Mouse (Mus musculus): ENCODE measurements around the gene Alg10b. TPM values are rescaled to one million over a fixed set of nuclear protein-coding genes. Genes with fewer than 3 reads are reported as not detected.
"Not testable (repeated sequence)": the region's sequence is repeated elsewhere in the genome, so short reads cannot be mapped to it uniquely, and the experiment has no call there.

Alg10b gene
- total RNA-seq (2014; rRNA removed) (59.9 and 91.3 TPM in 2 replicates), polyA plus RNA-seq (2015; fragmentation: Nextera tagmentation; extraction: Ambion mirVana) (21.0 and 34.8 TPM in 2 replicates)

- peak; percentile 100 for ATAC-seq
- H3K4me1 ChIP-seq (ENCODE audit: insufficient read depth), result peaks cover 12% of the 10 kb centered on the region; the same call in 1 of the 2 replicates
- H3K9me3 ChIP-seq (ENCODE audit: low read length), result no peaks in the 10 kb centered on the region
- peaks cover 22% of the 10 kb centered on the region for H3K36me3 ChIP-seq (ENCODE audit: insufficient read depth)
- 4% methylated on average over 58 of the region's 59 CpGs for WGBS
- peak; percentile 55 for TF ChIP-seq CTCF (IDR thresholded peaks at IDR 0.05; ENCODE audit: low read depth)
- H3K27ac ChIP-seq (ENCODE audit: low read depth, low read length), result peak within 1 kb of the TSS; percentile 93
- peak within 1 kb of the TSS; percentile 97 for H3K9ac ChIP-seq
- peak; percentile 96 for DNase-seq
- H3K4me2 ChIP-seq (ENCODE audit: low read depth), result peak within 1 kb of the TSS; percentile 66
- H3K27me3 ChIP-seq (ENCODE audit: insufficient read depth, low read length), result no peaks in the 10 kb centered on the region
- peak within 1 kb of the TSS; percentile 80 for H3K4me3 ChIP-seq (ENCODE audit: low read depth, low read length)
Observed at GRCm38 (mm10) chr15:90223969-90224750, at the start of gene Alg10b. Gene Alg10b, plus strand, starts transcription at chr15:90224311.

GRCm38 (mm10) chr15:90183108-90183507, 41.0 kb upstream of the Alg10b start:
- ATAC-seq; H3K27ac ChIP-seq (ENCODE audit: low read depth, low read length); H3K4me2 ChIP-seq (ENCODE audit: low read depth); DNase-seq; H3K4me1 ChIP-seq (ENCODE audit: insufficient read depth); H3K27me3 ChIP-seq (ENCODE audit: insufficient read depth, low read length); H3K4me3 ChIP-seq (ENCODE audit: low read depth, low read length); H3K9ac ChIP-seq; H3K9me3 ChIP-seq (ENCODE audit: low read length); H3K36me3 ChIP-seq (ENCODE audit: insufficient read depth): not testable (repeated sequence)
- 66% methylated on average over 8 of the region's 8 CpGs for WGBS

GRCm38 (mm10) chr15:90183511-90183910, 40.6 kb upstream of the Alg10b start:
- Histone ChIP-seq H3K36me3 (ENCODE audit: insufficient read depth) (no peaks in the 10 kb centered on the region), H3K4me3 (ENCODE audit: low read depth, low read length) (no peak overlapping the region), H3K27ac (ENCODE audit: low read depth, low read length) (no peak overlapping the region), H3K9ac (no peak overlapping the region), H3K4me1 (ENCODE audit: insufficient read depth) (no peaks in the 10 kb centered on the region), H3K27me3 (ENCODE audit: insufficient read depth, low read length) (no peaks in the 10 kb centered on the region), H3K4me2 (ENCODE audit: low read depth) (no peak overlapping the region), H3K9me3 (ENCODE audit: low read length) (no peaks in the 10 kb centered on the region)
- ATAC-seq (no peak), DNase-seq (no peak)
- no peak for TF ChIP-seq CTCF (IDR thresholded peaks at IDR 0.05; ENCODE audit: low read depth)
- 87% methylated on average over 6 of the region's 6 CpGs for WGBS

- WGBS, result 92% methylated on average over 3 of the region's 3 CpGs
- Histone ChIP-seq H3K9me3 (ENCODE audit: low read length) (no peaks in the 10 kb centered on the region), H3K36me3 (ENCODE audit: insufficient read depth) (no peaks in the 10 kb centered on the region), H3K4me2 (ENCODE audit: low read depth) (no peak overlapping the region), H3K4me3 (ENCODE audit: low read depth, low read length) (no peak overlapping the region), H3K27me3 (ENCODE audit: insufficient read depth, low read length) (no peaks in the 10 kb centered on the region), H3K4me1 (ENCODE audit: insufficient read depth) (no peaks in the 10 kb centered on the region), H3K9ac (no peak overlapping the region), H3K27ac (ENCODE audit: low read depth, low read length) (no peak overlapping the region)
- ATAC-seq (no peak), DNase-seq (no peak)
- no peak for TF ChIP-seq CTCF (IDR thresholded peaks at IDR 0.05; ENCODE audit: low read depth)
Observed at GRCm38 (mm10) chr15:90184743-90185142, 39.4 kb upstream of the Alg10b start.

GRCm38 (mm10) chr15:90189477-90189876, 34.6 kb upstream of the Alg10b start:
- WGBS, result 79% methylated on average over 9 of the region's 9 CpGs

GRCm38 (mm10) chr15:90213946-90214345, 10.2 kb upstream of the Alg10b start:
- no peak overlapping the region for H3K4me3 ChIP-seq (ENCODE audit: low read depth, low read length)
- no peaks in the 10 kb centered on the region for H3K9me3 ChIP-seq (ENCODE audit: low read length)
- H3K36me3 ChIP-seq (ENCODE audit: insufficient read depth), result no peaks in the 10 kb centered on the region
- 49% methylated on average over 8 of the region's 8 CpGs for WGBS
- no peaks in the 10 kb centered on the region for H3K27me3 ChIP-seq (ENCODE audit: insufficient read depth, low read length)
- H3K4me1 ChIP-seq (ENCODE audit: insufficient read depth), result no peaks in the 10 kb centered on the region
- DNase-seq (no peak), ATAC-seq (no peak)
- no peak overlapping the region for H3K27ac ChIP-seq (ENCODE audit: low read depth, low read length)
- H3K4me2 ChIP-seq (ENCODE audit: low read depth), result no peak overlapping the region
- no peak for TF ChIP-seq CTCF (IDR thresholded peaks at IDR 0.05; ENCODE audit: low read depth)
- H3K9ac ChIP-seq, result no peak overlapping the region

More at GRCm38 (mm10) chr15:90189477-90189876, 34.6 kb upstream of the Alg10b start:
- Histone ChIP-seq H3K27me3 (ENCODE audit: insufficient read depth, low read length) (no peaks in the 10 kb centered on the region), H3K4me3 (ENCODE audit: low read depth, low read length) (no peak overlapping the region), H3K9me3 (ENCODE audit: low read length) (no peaks in the 10 kb centered on the region), H3K4me1 (ENCODE audit: insufficient read depth) (no peaks in the 10 kb centered on the region), H3K9ac (no peak overlapping the region), H3K36me3 (ENCODE audit: insufficient read depth) (no peaks in the 10 kb centered on the region), H3K4me2 (ENCODE audit: low read depth) (no peak overlapping the region), H3K27ac (ENCODE audit: low read depth, low read length) (no peak overlapping the region)
- no peak for ATAC-seq
- TF ChIP-seq CTCF (IDR thresholded peaks at IDR 0.05; ENCODE audit: low read depth), result no peak
- DNase-seq, result no peak

- Histone ChIP-seq H3K4me3 (ENCODE audit: low read depth, low read length) (no peak overlapping the region), H3K4me2 (ENCODE audit: low read depth) (no peak overlapping the region), H3K27me3 (ENCODE audit: insufficient read depth, low read length) (no peaks in the 10 kb centered on the region), H3K4me1 (ENCODE audit: insufficient read depth) (no peaks in the 10 kb centered on the region), H3K36me3 (ENCODE audit: insufficient read depth) (no peaks in the 10 kb centered on the region), H3K9me3 (ENCODE audit: low read length) (no peaks in the 10 kb centered on the region), H3K9ac (no peak overlapping the region), H3K27ac (ENCODE audit: low read depth, low read length) (no peak overlapping the region)
- DNase-seq (peak; percentile 86), ATAC-seq (no peak)
- 9% methylated on average over 6 of the region's 6 CpGs for WGBS
- TF ChIP-seq CTCF (IDR thresholded peaks at IDR 0.05; ENCODE audit: low read depth), result peak; percentile 96
Observed at GRCm38 (mm10) chr15:90214913-90215312, 9.2 kb upstream of the Alg10b start.
